Mouse (Mus musculus) stomach, embryonic 14.5 days (tissue): ENCODE results near the gene Draxin. TPM values are rescaled to one million over a fixed set of nuclear protein-coding genes. Genes with fewer than 3 reads are reported as not detected.

Source experiments
- ATAC-seq: fragments of 200-750 bp; cut with Nextera tagmentation; 2 replicates; pipeline ENCODE4 v1.8.0; 2017; ENCODE audit warnings: low read depth, moderate TSS enrichment; ENCODE audit not compliant: insufficient number of reproducible peaks, insufficient read depth, low FRiP score
- H3K27ac ChIP-seq: fragments of 300-500 bp; sonication (generic); 2 replicates; pipeline ENCODE4 v1.5.1; 2014; ENCODE audit warnings: mild to moderate bottlenecking, low read length, moderate library complexity, mixed read lengths
- H3K27me3 ChIP-seq: fragments of 300-500 bp; sonication (generic); 2 replicates; pipeline ENCODE4 v1.6.1; 2014; ENCODE audit warnings: low read length, control low read depth, mixed read lengths; ENCODE audit not compliant: control insufficient read depth, insufficient read depth
- H3K36me3 ChIP-seq: fragments of 300-500 bp; sonication (generic); 2 replicates; pipeline ENCODE4 v1.6.1; 2014; ENCODE audit warnings: mild to moderate bottlenecking, control low read depth, low read length, moderate library complexity, mixed read lengths; ENCODE audit not compliant: control insufficient read depth, insufficient read depth
- H3K4me1 ChIP-seq: fragments of 300-500 bp; sonication (generic); 2 replicates; pipeline ENCODE4 v1.6.1; 2014; ENCODE audit warnings: low read length, control low read depth, mixed read lengths; ENCODE audit not compliant: control insufficient read depth, insufficient read depth
- H3K4me2 ChIP-seq: fragments of 300-500 bp; sonication (generic); replicated peaks from 2 replicates; pipeline ENCODE4 v1.6.1; 2014; ENCODE audit warnings: low read depth, low read length, control low read depth
- H3K4me3 ChIP-seq: fragments of 300-500 bp; sonication (generic); 2 replicates; pipeline ENCODE4 v1.5.1; 2014; ENCODE audit warnings: low read depth, low read length, control low read depth
- H3K9ac ChIP-seq: fragments of 300-500 bp; sonication (generic); replicated peaks from 2 replicates; pipeline ENCODE4 v1.6.1; 2014; ENCODE audit warnings: low read depth, mild to moderate bottlenecking, control low read depth, low read length, moderate library complexity, mixed read lengths
- H3K9me3 ChIP-seq: fragments of 300-500 bp; sonication (generic); 2 replicates; pipeline ENCODE4 v1.6.1; 2016; ENCODE audit warnings: low read depth, low read length, control low read depth; ENCODE audit not compliant: control insufficient read depth
- WGBS: fragments of 180-500 bp; shearing (Covaris S2); extraction: QIAGEN DNeasy Blood & Tissue Kit; methylation state at CpG from one replicate; pipeline ENCODE4 v1.1.7; 2014; 5-methylcytosine and 5-hydroxymethylcytosine counted together
- polyA plus RNA-seq: library from polyadenylated mRNA; unstranded; fragments of >200 nt; fragmentation: Nextera tagmentation; extraction: Ambion mirVana; gene quantifications from 2 replicates; pipeline ENCODE4 v1.2.1, GENCODE M21; 2014

The Draxin gene
- polyA plus RNA-seq, 1 experiment from 2014 or later: 0.07 TPM

DNA sequence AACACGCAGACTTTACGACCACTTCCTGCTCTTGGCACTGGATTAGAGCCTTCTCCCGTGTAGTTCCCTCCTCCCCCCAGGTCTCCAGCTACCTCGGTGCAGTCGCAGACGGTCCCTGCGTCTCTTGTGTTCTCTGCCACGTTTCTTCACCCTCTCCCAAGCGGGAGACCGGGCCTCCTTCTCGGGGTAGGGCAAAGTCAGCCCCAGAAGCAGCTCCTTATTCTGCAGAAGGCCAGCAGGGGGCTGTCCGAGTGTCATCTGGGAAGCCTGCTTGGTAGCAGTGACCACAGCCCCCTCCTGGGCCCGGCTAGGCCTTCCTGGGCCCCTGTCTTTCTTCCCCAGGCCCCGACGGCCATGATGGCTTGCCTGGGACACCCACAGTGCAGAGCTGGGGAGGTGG, 15.0 kb downstream of the Draxin start:
- no peaks in the 10 kb centered on the region for H3K9me3 ChIP-seq
- H3K4me2 ChIP-seq: 0 out of 2 replicates have a peak overlapping the region, but pooled peaks have one; percentile 8
- WGBS: 5% methylated on average over 15 of the region's 15 CpGs
- H3K27me3 ChIP-seq: no peaks in the 10 kb centered on the region
- peak; percentile 44; the same call in 1 of the 2 replicates for ATAC-seq
- no peak overlapping the region for H3K9ac ChIP-seq
- no peaks in the 10 kb centered on the region for H3K4me1 ChIP-seq
- H3K4me3 ChIP-seq: no peak overlapping the region
- H3K36me3 ChIP-seq: no peaks in the 10 kb centered on the region
- H3K27ac ChIP-seq: no peak overlapping the region

DNA sequence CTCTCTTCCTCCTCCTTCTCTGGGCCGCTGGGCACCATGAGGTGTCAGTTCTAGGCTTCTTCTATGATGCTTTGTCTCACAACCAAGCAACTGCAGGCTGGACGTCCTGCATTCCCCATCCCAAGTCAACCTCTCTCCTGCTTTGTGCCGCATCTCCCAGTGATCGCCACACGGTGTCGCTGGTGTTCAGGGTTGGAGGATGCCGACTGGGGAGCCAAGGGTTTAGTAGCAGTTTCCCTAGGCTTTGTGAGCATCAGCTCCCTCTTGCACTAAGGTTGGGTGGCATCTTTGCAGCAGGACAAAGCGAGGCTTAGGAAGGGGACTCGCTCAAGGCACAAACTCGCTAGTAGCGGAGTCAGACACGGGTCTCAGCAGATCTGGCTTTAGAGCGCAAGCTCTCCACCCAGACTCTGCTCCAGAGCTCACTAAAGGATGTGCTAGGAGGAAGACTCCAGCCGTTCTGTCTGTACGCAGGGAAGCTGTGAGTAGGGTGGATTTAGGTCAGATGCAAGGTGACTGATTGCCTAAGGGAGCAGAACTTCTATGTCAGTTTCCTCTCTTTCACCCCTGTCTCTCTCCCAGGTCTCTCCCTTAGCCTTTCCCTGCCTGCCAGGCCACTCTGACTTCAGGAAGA, 15.6 kb downstream of the Draxin start:
- 0 out of 2 replicates have a peak overlapping the region, but pooled peaks have one; percentile 10 for H3K4me2 ChIP-seq
- H3K27ac ChIP-seq: no peak overlapping the region
- H3K27me3 ChIP-seq: no peaks in the 10 kb centered on the region
- H3K36me3 ChIP-seq: no peaks in the 10 kb centered on the region
- H3K4me3 ChIP-seq: no peak overlapping the region
- no peaks in the 10 kb centered on the region for H3K9me3 ChIP-seq
- no peak overlapping the region for H3K9ac ChIP-seq
- peak; percentile 64; the same call in 1 of the 2 replicates for ATAC-seq
- WGBS: 3% methylated on average over 15 of the region's 15 CpGs
- H3K4me1 ChIP-seq: no peaks in the 10 kb centered on the region

DNA sequence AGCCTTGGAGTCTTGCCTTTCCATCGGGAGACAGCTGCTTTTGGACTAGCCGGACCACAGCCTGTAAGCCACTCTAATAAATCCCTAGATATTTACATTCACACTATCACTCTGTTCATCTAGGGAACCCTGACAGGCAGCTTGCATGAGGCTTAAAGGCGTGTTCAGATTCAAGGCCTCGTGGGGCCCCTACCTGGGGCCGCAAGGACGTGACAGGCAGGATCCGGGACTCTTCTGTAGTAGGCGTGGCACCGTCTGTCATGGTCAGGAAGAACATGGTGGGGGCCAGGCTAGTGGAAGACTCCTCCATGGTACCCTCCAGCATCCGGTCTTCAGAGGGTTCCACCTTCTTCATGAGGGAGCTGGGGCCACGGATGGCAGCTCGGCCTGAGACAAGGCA, 18.0 kb downstream of the Draxin start:
- H3K36me3 ChIP-seq: no peaks in the 10 kb centered on the region
- no peaks in the 10 kb centered on the region for H3K27me3 ChIP-seq
- no peak for ATAC-seq
- H3K27ac ChIP-seq: no peak overlapping the region
- no peak overlapping the region for H3K4me2 ChIP-seq
- 71% methylated on average over 12 of the region's 12 CpGs for WGBS
- no peak overlapping the region for H3K4me3 ChIP-seq
- H3K9ac ChIP-seq: no peak overlapping the region
- H3K4me1 ChIP-seq: no peaks in the 10 kb centered on the region; the same call in 1 of the 2 replicates
- no peaks in the 10 kb centered on the region for H3K9me3 ChIP-seq

DNA sequence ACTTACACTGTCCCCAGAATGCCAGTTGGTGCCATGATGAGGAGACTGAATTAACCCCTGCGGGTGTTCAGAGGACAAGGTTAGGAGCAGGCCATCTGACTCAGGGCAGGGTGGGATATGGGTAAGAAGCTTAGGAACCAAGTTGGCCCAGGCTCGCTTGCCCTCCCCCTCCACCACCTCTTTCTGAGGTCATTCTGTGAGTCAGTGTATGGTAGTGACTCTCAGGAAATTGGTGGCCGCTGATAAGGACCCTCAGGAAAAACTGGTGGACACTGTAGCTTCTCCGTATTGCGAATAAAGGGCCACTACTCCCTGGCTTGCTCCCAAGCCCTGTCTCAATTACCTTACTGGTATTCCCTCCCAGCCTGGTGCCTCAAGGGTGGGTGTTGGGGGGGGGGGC, 21.3 kb downstream of the Draxin start:
- Histone ChIP-seq H3K9ac (no peak overlapping the region), H3K9me3 (no peaks in the 10 kb centered on the region), H3K27me3 (no peaks in the 10 kb centered on the region), H3K4me2 (no peak overlapping the region), H3K4me3 (no peak overlapping the region), H3K27ac (no peak overlapping the region), H3K4me1 (no peaks in the 10 kb centered on the region; the same call in 1 of the 2 replicates), H3K36me3 (no peaks in the 10 kb centered on the region)
- WGBS: 64% methylated on average over 5 of the region's 5 CpGs
- no peak for ATAC-seq

DNA sequence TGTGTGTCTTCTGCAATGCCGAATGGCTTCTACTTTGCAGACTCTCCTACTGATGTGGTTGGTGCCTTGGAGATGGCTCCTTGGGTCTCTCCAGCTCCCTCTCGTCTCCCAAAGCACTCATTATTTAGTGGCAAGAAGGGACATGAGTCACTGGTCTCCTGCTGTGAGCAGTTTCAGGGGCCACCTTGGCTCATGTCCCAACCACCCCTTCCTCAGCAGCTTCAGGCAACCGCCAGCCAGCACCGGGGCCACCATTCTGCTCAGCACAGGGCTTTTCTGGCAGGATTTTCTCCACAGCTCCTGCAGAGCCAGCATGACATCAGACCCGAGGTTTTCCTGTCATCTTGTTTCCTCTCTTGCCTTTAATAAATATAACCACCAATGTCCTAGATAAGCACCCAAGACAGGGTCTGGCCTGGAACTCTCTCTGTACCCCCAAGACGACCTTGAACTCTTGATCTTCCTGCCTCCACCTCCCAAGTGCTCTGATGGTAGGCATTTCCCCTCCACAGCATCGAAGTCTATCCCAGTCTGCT, 21.9 kb downstream of the Draxin start:
- no peak for ATAC-seq
- 52% methylated on average over 7 of the region's 7 CpGs for WGBS
- H3K9ac ChIP-seq: no peak overlapping the region
- H3K4me3 ChIP-seq: no peak overlapping the region
- H3K9me3 ChIP-seq: no peaks in the 10 kb centered on the region
- H3K4me1 ChIP-seq: no peaks in the 10 kb centered on the region; the same call in 1 of the 2 replicates
- H3K27me3 ChIP-seq: no peaks in the 10 kb centered on the region
- no peaks in the 10 kb centered on the region for H3K36me3 ChIP-seq
- H3K27ac ChIP-seq: no peak overlapping the region
- no peak overlapping the region for H3K4me2 ChIP-seq

DNA sequence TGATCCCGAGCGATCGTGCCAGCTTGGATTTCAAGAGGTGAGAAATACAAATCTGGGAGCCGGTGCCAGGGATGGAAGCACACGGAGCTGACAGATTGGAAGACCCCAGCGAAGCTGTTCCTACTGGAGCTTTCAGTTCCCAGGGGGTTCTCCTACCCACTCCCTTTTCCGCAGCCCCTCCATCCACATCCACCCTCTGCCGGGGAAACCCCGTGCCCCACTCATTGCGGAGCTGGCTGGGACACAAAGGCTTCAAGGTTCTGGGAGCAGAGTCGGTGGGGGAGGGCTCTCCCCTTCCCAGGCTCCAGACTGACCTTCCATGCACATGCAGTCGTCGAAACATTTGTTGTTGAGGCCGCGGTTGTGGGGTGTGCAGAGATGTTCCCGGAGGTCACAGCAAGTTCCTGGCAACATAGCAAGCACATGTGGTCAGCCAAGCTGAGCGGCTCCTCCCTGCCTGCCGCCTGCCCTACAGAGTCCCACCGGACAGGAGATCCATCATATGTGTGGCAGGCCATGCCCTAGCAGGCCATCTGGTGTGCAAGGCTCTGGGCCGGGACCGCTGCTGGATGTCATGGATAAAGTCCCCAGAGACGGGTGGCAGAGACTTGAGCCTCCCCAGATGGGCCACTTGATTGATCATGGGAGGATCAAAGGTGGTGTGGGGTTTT, 22.7 kb downstream of the Draxin start:
- H3K36me3 ChIP-seq: no peaks in the 10 kb centered on the region
- H3K4me3 ChIP-seq: no peak overlapping the region
- H3K4me1 ChIP-seq: no peaks in the 10 kb centered on the region; the same call in 1 of the 2 replicates
- H3K27me3 ChIP-seq: no peaks in the 10 kb centered on the region
- WGBS: 23% methylated on average over 22 of the region's 22 CpGs
- no peak overlapping the region for H3K27ac ChIP-seq
- no peaks in the 10 kb centered on the region for H3K9me3 ChIP-seq
- H3K4me2 ChIP-seq: no peak overlapping the region
- no peak overlapping the region for H3K9ac ChIP-seq
- ATAC-seq: peak; percentile 50; the same call in 1 of the 2 replicates

DNA sequence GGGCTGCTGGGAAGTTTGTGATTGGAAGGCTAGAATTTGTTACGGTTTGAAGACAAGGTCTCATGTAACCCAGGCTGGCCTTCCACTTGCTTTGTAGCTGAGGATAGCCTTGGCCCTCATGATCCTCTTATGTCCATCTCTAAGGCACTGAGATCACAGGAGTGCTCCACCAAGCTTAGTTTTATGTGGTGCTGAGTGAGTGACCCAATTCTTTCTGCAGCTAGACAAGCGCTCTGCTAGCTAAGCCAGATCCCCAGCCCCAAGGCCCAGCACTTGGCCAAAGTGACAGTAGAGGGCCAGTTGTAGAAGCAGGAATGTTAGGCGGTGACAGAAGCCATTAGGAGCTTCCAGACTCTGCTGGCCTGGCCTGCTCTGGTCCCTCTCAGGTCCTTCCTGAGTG, 26.4 kb downstream of the Draxin start:
- Histone ChIP-seq H3K4me3 (no peak overlapping the region), H3K36me3 (no peaks in the 10 kb centered on the region), H3K27me3 (no peaks in the 10 kb centered on the region), H3K9me3 (no peaks in the 10 kb centered on the region), H3K9ac (no peak overlapping the region), H3K4me1 (no peaks in the 10 kb centered on the region; the same call in 1 of the 2 replicates), H3K4me2 (no peak overlapping the region), H3K27ac (no peak overlapping the region)
- ATAC-seq: no peak
- 87% methylated on average over 3 of the region's 3 CpGs for WGBS

DNA sequence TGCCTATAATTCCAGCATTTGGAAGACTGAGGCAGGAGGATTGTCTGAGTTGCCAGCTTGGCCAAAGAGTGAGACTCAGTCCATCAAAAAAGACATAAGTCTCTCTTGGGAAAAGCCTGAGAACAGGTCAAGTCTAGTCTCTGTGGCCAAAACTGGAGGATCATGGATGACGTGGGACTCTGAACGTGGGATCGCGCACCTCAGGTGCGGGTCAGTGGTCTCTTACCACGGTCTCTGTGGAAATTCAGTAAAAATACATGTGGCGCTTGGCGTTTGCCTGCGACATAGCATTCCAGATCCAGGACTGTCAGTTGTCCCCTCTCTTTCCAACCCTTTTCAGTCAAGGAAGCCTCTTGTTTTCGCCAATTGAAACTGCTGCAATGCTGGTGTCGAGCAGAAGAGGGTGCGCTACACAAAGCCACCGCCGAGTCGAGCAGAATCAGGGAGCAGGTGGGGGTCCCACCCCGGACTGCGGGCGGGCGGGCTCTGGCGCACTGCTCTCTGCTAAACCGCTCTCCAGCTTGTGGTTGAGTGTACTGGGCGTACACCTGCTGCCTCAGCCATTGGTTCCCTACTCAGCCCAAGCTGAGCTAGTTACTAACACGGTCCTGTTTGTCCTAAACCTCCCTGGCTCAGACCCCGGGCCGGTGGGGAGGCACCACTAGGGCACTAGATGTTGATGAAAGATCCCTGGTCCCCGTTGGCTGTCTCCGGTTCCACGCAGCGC, 28.5 kb downstream of the Draxin start:
- no peak overlapping the region for H3K27ac ChIP-seq
- no peaks in the 10 kb centered on the region for H3K27me3 ChIP-seq
- H3K9me3 ChIP-seq: no peaks in the 10 kb centered on the region
- H3K4me2 ChIP-seq: peak overlapping the region; percentile 37
- no peaks in the 10 kb centered on the region for H3K36me3 ChIP-seq
- 0 out of 2 replicates have a peak overlapping the region, but pooled peaks have one; percentile 7 for H3K4me3 ChIP-seq
- no peaks in the 10 kb centered on the region for H3K4me1 ChIP-seq
- peak; percentile 60 for ATAC-seq
- H3K9ac ChIP-seq: no peak overlapping the region
- 16% methylated on average over 29 of the region's 29 CpGs for WGBS
